Mouse (Mus musculus) gastrocnemius, postnatal 4 days (tissue): Measurements from ENCODE around the gene Dpf3. TPM values are rescaled to one million over a fixed set of nuclear protein-coding genes. Genes with fewer than 3 reads are reported as not detected.

ENCODE experiments used
- DNase-seq, 2 experiments: peaks; one replicate each; pipeline ENCODE4 v3.0.0; 2021 to 2022; ENCODE audit warnings: low spot score in 2 of 2, mixed read lengths in 2 of 2
- total RNA-seq, 2 experiments: library from RNA; stranded (reverse); gene quantifications; 2 replicates each; pipeline ENCODE4 v1.2.3; 2021

Dpf3 gene
- total RNA-seq, 2 experiments from 2014 or later, result 15.6 to 19.3 TPM

- DNase-seq, result no peak
These were observed 15.8 kb downstream of the Dpf3 start for GRCm38 (mm10) chr12:83471760-83472159.

- no peak for DNase-seq
These were observed 17.4 kb downstream of the Dpf3 start for GRCm38 (mm10) chr12:83470085-83470484.

GRCm38 (mm10) chr12:83466508-83467430, 20.7 kb downstream of the Dpf3 start:
- no peak for DNase-seq

GRCm38 (mm10) chr12:83466053-83466452, 21.5 kb downstream of the Dpf3 start:
- no peak for DNase-seq

GRCm38 (mm10) chr12:83460272-83460671, 27.2 kb downstream of the Dpf3 start:
- DNase-seq, result no peak

- DNase-seq, result no peak
These were observed 32.7 kb downstream of the Dpf3 start for GRCm38 (mm10) chr12:83454697-83455321.

GRCm38 (mm10) chr12:83451850-83452249, 35.7 kb downstream of the Dpf3 start:
- DNase-seq, result no peak

- no peak for DNase-seq
These were observed 37.0 kb downstream of the Dpf3 start for GRCm38 (mm10) chr12:83450471-83450870.

GRCm38 (mm10) chr12:83449202-83449601, 38.3 kb downstream of the Dpf3 start:
- DNase-seq, result no peak

- DNase-seq, result no peak
These were observed 41.9 kb downstream of the Dpf3 start for GRCm38 (mm10) chr12:83445587-83445986.

GRCm38 (mm10) chr12:83444448-83444847, 43.1 kb downstream of the Dpf3 start:
- DNase-seq, result no peak

GRCm38 (mm10) chr12:83438002-83438401, 49.5 kb downstream of the Dpf3 start:
- DNase-seq, result no peak

- DNase-seq, result no peak
These were observed 53.4 kb downstream of the Dpf3 start for GRCm38 (mm10) chr12:83433987-83434698.

- DNase-seq, result no peak
These were observed 54.1 kb downstream of the Dpf3 start for GRCm38 (mm10) chr12:83433436-83433835.

- DNase-seq, result no peak
These were observed 57.3 kb downstream of the Dpf3 start for GRCm38 (mm10) chr12:83430207-83430606.

- DNase-seq, result no peak
These were observed 59.5 kb downstream of the Dpf3 start for GRCm38 (mm10) chr12:83428016-83428415.

- no peak for DNase-seq
These were observed 59.9 kb downstream of the Dpf3 start for GRCm38 (mm10) chr12:83427601-83428000.

GRCm38 (mm10) chr12:83426326-83426725, 61.2 kb downstream of the Dpf3 start:
- DNase-seq, result no peak

GRCm38 (mm10) chr12:83425736-83426135, 61.8 kb downstream of the Dpf3 start:
- DNase-seq, result no peak

- DNase-seq, result no peak
These were observed 62.6 kb downstream of the Dpf3 start for GRCm38 (mm10) chr12:83424720-83425444.

GRCm38 (mm10) chr12:83424086-83424719, 63.3 kb downstream of the Dpf3 start:
- DNase-seq, result no peak
